Mouse (Mus musculus): ENCODE data around the gene Acot8. TPM values are rescaled to one million over a fixed set of nuclear protein-coding genes. Genes with fewer than 3 reads are reported as not detected.
A peak's percentile ranks its signal among the peaks of the same experiment; 100 is the strongest.

Acot8 gene
- polyA plus RNA-seq, 1 experiment, result 44.9 TPM

DNA sequence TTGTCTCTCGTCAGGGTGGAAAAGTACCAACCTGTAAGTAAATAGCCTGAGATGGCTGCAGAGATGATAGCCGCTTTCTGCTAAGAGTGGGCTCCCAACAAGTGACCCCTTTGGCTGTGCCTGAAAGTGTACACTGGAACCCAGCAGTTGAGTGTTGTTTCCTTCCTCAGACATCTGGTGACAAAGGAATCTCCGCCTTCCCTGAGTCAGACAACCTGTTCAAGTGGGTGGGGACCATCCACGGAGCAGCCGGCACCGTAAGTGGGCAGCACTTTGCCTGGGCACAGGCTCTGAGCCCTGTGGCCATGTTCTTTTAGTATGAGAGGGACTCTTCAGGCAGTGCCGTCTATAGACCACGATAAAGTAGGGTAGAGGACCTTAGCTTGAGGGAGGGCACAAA is 33.6 kb downstream of the Acot8 start:
- TF ChIP-seq CTCF (IDR thresholded peaks at IDR 0.05; ENCODE audit: extremely low read depth, insufficient read depth, insufficient read length, insufficient replicate concordance), result no peak
- TF ChIP-seq POLR2A (IDR thresholded peaks at IDR 0.05; ENCODE audit: low read depth, low read length), result no peak
- no peaks in the 10 kb centered on the region; the same call in 1 of the 2 replicates for H3K4me1 ChIP-seq (ENCODE audit: control insufficient read depth, insufficient read depth, insufficient read length)
- no peak for DNase-seq (ENCODE audit: low read depth in 1 of 2, low spot score in 2 of 2)
- 76% methylated on average over 8 of the region's 8 CpGs for WGBS
- H3K27me3 ChIP-seq (ENCODE audit: control insufficient read depth, insufficient read depth, low read length), result no peaks in the 10 kb centered on the region
- 0 out of 2 replicates have a peak overlapping the region, but pooled peaks have one; percentile 4 for H3K4me3 ChIP-seq (ENCODE audit: extremely low read depth, insufficient read depth, insufficient read length)
- peaks cover 7% of the 10 kb centered on the region for H3K36me3 ChIP-seq (ENCODE audit: control insufficient read depth, insufficient read depth, low read length)
- no peak overlapping the region for H3K27ac ChIP-seq (ENCODE audit: insufficient read depth, low read length)

DNA sequence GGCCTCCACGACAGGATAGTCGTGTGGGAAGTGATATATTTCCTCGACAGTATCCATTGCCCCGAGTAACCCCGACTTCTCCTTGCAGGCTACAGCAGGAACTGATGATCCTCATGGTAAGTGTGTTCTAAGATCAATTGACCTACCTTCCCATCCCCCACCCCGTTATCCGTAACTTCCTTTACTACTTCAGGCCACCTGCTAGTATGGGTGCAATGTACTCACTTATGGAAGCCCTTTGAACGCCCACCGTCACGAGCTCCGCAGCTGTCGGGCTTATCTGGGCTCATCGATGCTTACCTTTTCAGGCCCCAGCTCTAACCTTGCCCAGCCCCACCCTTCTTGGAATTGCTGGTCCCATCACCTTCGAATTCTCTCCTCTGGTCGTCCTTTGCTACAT is 34.4 kb downstream of the Acot8 start:
- no peaks in the 10 kb centered on the region; the same call in 1 of the 2 replicates for H3K4me1 ChIP-seq (ENCODE audit: control insufficient read depth, insufficient read depth, insufficient read length)
- H3K27me3 ChIP-seq (ENCODE audit: control insufficient read depth, insufficient read depth, low read length), result no peaks in the 10 kb centered on the region
- WGBS, result 3% methylated on average over 15 of the region's 15 CpGs
- peaks cover 7% of the 10 kb centered on the region for H3K36me3 ChIP-seq (ENCODE audit: control insufficient read depth, insufficient read depth, low read length)
- H3K27ac ChIP-seq (ENCODE audit: insufficient read depth, low read length), result no peak overlapping the region
- H3K4me3 ChIP-seq (ENCODE audit: extremely low read depth, insufficient read depth, insufficient read length), result peak overlapping the region; percentile 62; the same call in 1 of the 2 replicates
- no peak for DNase-seq (ENCODE audit: low read depth in 1 of 2, low spot score in 2 of 2)
- TF ChIP-seq CTCF (IDR thresholded peaks at IDR 0.05; ENCODE audit: extremely low read depth, insufficient read depth, insufficient read length, insufficient replicate concordance), result no peak
- TF ChIP-seq POLR2A (IDR thresholded peaks at IDR 0.05; ENCODE audit: low read depth, low read length), result no peak

DNA sequence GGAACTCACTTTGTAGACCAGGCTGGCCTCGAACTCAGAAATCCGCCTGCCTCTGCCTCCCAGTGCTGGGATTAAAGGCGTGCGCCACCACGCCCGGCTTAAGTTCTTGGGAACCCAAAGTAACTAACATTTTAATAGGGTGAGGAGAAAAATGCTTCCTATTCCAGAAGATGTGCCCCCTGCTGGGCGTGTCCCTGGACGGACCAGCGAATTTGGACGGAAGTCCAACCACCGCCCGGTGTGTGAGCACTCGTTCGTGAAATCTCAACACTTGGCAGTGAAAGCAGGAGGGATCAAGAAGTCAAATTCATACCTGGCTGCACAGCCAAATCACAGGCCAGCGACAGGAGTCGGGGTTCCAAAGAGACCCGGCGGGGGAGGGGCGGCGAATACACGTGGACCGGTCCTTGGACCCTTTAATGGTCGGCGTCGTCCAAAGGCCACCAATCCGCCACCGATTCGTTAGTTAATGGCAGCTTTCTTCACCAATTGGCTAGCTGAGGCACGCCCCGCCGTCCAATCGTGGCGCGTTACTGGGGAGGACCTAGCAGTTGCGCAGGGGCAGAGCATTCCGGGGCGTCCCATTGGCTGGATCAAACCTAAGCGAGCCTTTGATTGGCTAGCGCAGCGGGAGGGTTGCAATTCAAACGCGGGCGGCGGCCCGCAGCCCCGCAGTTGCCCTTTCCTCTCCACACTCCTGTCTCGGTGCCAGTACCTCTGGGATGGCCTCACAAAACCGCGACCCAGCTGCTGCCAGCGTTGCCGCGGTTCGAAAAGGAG is 35.2 kb downstream of the Acot8 start, which contains the start of gene Ube2c:
Gene Ube2c, plus strand, starts transcription at position 641 of the 780 bp plus-strand sequence.
- Histone ChIP-seq H3K4me3 (ENCODE audit: extremely low read depth, insufficient read depth, insufficient read length) (peak within 1 kb of the TSS; percentile 62), H3K4me1 (ENCODE audit: control insufficient read depth, insufficient read depth, insufficient read length) (no peaks in the 10 kb centered on the region; the same call in 1 of the 2 replicates), H3K27me3 (ENCODE audit: control insufficient read depth, insufficient read depth, low read length) (no peaks in the 10 kb centered on the region), H3K27ac (ENCODE audit: insufficient read depth, low read length) (peak within 1 kb of the TSS; percentile 13; the same call in 1 of the 2 replicates), H3K36me3 (ENCODE audit: control insufficient read depth, insufficient read depth, low read length) (peaks cover 11% of the 10 kb centered on the region)
- TF ChIP-seq POLR2A (IDR thresholded peaks at IDR 0.05; ENCODE audit: low read depth, low read length), result no peak
- no peak; the same call in 1 of the 2 replicates for TF ChIP-seq CTCF (IDR thresholded peaks at IDR 0.05; ENCODE audit: extremely low read depth, insufficient read depth, insufficient read length, insufficient replicate concordance)
- peak; percentile 94 to 98 for DNase-seq (ENCODE audit: low read depth in 1 of 2, low spot score in 2 of 2)
- WGBS, result 2% methylated on average over 53 of the region's 53 CpGs

DNA sequence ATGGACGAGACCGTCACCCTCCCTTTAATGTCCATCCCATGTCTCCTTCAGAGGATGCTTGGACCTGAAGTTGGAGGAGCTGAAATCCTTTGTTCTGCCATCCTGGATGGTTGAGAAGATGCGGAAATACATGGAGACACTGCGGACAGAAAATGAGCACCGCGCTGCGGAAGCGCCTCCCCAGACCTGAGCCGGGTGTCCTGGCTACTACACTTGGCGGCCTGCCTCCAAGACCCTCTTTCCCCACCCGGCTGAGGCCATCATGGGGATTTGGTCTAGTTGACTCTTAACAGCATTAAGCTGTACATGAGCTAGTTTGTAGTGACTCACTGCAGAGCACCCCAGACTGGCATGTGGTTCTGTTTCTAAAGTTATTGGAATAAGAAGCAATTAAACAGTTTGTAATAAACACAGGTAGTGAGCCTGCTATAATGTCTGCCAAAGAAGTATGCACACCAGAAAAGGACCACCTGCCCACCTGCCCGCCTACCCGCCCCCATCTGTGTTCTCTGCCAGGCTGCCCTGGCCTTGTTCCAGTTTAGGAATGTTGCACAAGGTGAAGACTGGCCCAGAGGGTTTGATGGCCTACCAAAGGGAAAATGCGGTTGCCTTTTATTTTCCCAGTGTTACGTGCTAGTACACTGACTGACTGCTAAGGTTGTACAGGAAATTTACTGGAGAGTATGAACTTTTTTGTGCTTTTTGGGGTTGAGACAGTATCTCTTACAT is 36.7 kb downstream of the Acot8 start:
- WGBS, result 96% methylated on average over 15 of the region's 15 CpGs
- Histone ChIP-seq H3K27ac (ENCODE audit: insufficient read depth, low read length) (no peak overlapping the region), H3K4me1 (ENCODE audit: control insufficient read depth, insufficient read depth, insufficient read length) (no peaks in the 10 kb centered on the region; the same call in 1 of the 2 replicates), H3K4me3 (ENCODE audit: extremely low read depth, insufficient read depth, insufficient read length) (no peak overlapping the region), H3K27me3 (ENCODE audit: control insufficient read depth, insufficient read depth, low read length) (no peaks in the 10 kb centered on the region), H3K36me3 (ENCODE audit: control insufficient read depth, insufficient read depth, low read length) (peaks cover 11% of the 10 kb centered on the region)
- TF ChIP-seq POLR2A (IDR thresholded peaks at IDR 0.05; ENCODE audit: low read depth, low read length), result no peak
- no peak for TF ChIP-seq CTCF (IDR thresholded peaks at IDR 0.05; ENCODE audit: extremely low read depth, insufficient read depth, insufficient read length, insufficient replicate concordance)
- DNase-seq (ENCODE audit: low read depth in 1 of 2, low spot score in 2 of 2), result no peak

DNA sequence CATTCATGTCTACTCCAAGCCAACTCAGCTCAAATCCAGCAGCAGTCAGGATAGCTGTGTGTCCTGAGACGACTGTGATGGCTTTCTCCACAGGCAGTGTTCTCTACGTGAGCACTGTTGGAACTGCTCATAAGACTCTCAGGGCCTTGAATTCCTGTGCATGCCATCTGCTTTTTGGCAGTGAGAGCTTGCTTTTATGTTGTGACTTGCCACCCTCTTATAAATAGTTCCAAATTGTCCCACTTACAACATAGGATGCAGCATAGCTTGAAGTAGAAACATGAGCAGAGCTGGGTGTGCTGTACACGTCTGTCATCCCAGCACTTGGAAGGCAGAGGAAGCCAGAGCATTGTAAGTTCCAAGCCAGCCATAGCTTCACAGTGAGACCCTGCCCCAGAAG is 38.8 kb downstream of the Acot8 start:
- no peaks in the 10 kb centered on the region for H3K27me3 ChIP-seq (ENCODE audit: control insufficient read depth, insufficient read depth, low read length)
- TF ChIP-seq POLR2A (IDR thresholded peaks at IDR 0.05; ENCODE audit: low read depth, low read length) (no peak), CTCF (IDR thresholded peaks at IDR 0.05; ENCODE audit: extremely low read depth, insufficient read depth, insufficient read length, insufficient replicate concordance) (no peak)
- 92% methylated on average over 3 of the region's 3 CpGs for WGBS
- H3K4me1 ChIP-seq (ENCODE audit: control insufficient read depth, insufficient read depth, insufficient read length), result no peaks in the 10 kb centered on the region; the same call in 1 of the 2 replicates
- peaks cover 14% of the 10 kb centered on the region for H3K36me3 ChIP-seq (ENCODE audit: control insufficient read depth, insufficient read depth, low read length)
- no peak for DNase-seq (ENCODE audit: low read depth in 1 of 2, low spot score in 2 of 2)
- no peak overlapping the region for H3K27ac ChIP-seq (ENCODE audit: insufficient read depth, low read length)
- H3K4me3 ChIP-seq (ENCODE audit: extremely low read depth, insufficient read depth, insufficient read length), result no peak overlapping the region

DNA sequence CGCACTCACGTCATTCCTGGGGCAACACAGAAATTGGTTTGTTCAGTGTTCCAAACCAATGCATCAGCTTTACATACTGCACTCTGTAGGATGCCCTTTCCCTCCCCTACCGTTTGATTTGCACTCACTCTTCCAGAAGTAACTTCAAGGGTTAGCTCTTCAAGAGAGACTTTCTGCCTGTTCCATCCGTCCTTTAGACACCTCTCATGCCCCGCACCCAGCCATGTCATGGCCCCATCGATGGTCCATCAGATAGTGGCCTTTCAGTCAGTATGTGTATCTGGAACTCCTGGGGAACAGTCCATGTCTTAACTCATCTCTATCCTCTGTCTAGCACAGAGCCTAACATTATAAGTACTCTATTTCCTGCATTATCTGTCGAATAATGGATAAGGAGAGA is 42.1 kb downstream of the Acot8 start:
- Histone ChIP-seq H3K27me3 (ENCODE audit: control insufficient read depth, insufficient read depth, low read length) (no peaks in the 10 kb centered on the region), H3K36me3 (ENCODE audit: control insufficient read depth, insufficient read depth, low read length) (peaks cover 22% of the 10 kb centered on the region), H3K4me1 (ENCODE audit: control insufficient read depth, insufficient read depth, insufficient read length) (no peaks in the 10 kb centered on the region), H3K27ac (ENCODE audit: insufficient read depth, low read length) (no peak overlapping the region), H3K4me3 (ENCODE audit: extremely low read depth, insufficient read depth, insufficient read length) (no peak overlapping the region)
- 89% methylated on average over 7 of the region's 7 CpGs for WGBS
- no peak for DNase-seq (ENCODE audit: low read depth in 1 of 2, low spot score in 2 of 2)
- TF ChIP-seq POLR2A (IDR thresholded peaks at IDR 0.05; ENCODE audit: low read depth, low read length), result no peak
- no peak for TF ChIP-seq CTCF (IDR thresholded peaks at IDR 0.05; ENCODE audit: extremely low read depth, insufficient read depth, insufficient read length, insufficient replicate concordance)

All from spleen, adult 2 months (tissue).